Comparison of ENCODE assay signal across 8 mouse cellular contexts in the genomic region with DNA sequence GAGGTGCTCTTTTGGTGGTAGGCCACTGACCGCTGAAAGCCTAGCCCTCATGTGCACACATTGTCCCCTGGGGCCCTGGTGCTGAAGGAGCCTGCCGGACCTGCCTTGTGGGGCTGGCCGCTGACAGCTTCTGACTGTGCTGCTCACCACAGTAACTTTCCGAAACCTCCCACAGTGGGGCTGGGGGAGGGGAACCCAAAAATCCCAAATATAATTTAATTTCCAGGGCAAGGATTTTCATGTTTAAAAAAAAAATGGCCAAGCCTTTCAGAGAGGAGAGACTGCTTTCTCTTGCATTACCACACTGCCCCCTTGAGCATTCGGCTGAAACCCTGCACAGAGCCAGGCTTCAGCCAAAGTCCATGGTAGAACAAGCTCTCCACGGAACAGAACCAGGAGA.
DNase-seq lines count a peak whose midpoint lies in the region; ATAC-seq and TF ChIP-seq lines count a peak whose summit lies in the region.

No protein-coding gene starts in this region.

- no peak overlapping the region for H3K4me3 ChIP-seq in layer of hippocampus, adult 2 months

- peak; percentile 62 for DNase-seq in heart, postnatal 4 days
- DNase-seq in heart, postnatal 25 days (ENCODE audit: low spot score): no peak
- peak; percentile 5 to 14 for DNase-seq in cerebellum, adult 18-20 months
- peak; percentile 53 to 81 for DNase-seq in frontal cortex, postnatal 36 days (ENCODE audit: low spot score in 2 of 2)
- DNase-seq in layer of hippocampus, adult 2 months (ENCODE audit: low spot score in 2 of 2): peak; percentile 53 to 68
- peak; percentile 87 for DNase-seq in lung, postnatal 10 days
- DNase-seq in urinary bladder, postnatal 14 days (ENCODE audit: low spot score): peak; percentile 66

- intact Hi-C loops in heart, postnatal 25 days (cut with DNase I): no loop called here

- no peak for ATAC-seq in megakaryocyte progenitor cell, adult 5-6 weeks (replicated peaks; ENCODE audit: poor library complexity)

- TF ChIP-seq CTCF in layer of hippocampus, adult 2 months (conservative IDR thresholded peaks at IDR 0.05): peak; percentile 87

- H3K27ac ChIP-seq in layer of hippocampus, adult 2 months: no peak overlapping the region
